Mouse (Mus musculus) Patski (cell line): ENCODE data around the gene Iqcc. TPM values are rescaled to one million over a fixed set of nuclear protein-coding genes. Genes with fewer than 3 reads are reported as not detected.

Experiments used
- ATAC-seq: fragments of 100-300 bp; one replicate; pipeline ENCODE4 v1.8.0; 2021
- CTCF ChIA-PET: fragments of 350-600 bp; sonication (Branson Sonifier 250); formaldehyde crosslinking; loops from one replicate; lab custom pipeline; 2022; ENCODE audit warnings: inconsistent platforms; lab: Charles Lee
- POLR2A ChIA-PET: fragments of 350-600 bp; sonication (Branson Sonifier 250); formaldehyde crosslinking; loops from one replicate; lab custom pipeline; 2022; ENCODE audit warnings: antibody characterized with exemption, inconsistent platforms; lab: Charles Lee
- DNase-seq: peaks from one replicate; pipeline ENCODE4 v3.0.0-alpha.2; 2011; ENCODE audit warnings: low read depth, low spot score
- H3K27me3 ChIP-seq: fragments of 371-371 bp; one replicate; pipeline ENCODE4 v1.5.1; 2021
- CTCF ChIP-seq: fragments of 100-300 bp; IDR thresholded peaks from one replicate; pipeline ENCODE4 v1.5.1; 2021
- in situ Hi-C: fragments of 300-500 bp; cut with MboI; formaldehyde crosslinking; loops from 3 replicates; pipeline ENCODE4 v1.11.1; 2018; ENCODE audit warnings: low pct_unique_long_range_greater_than_20kb, mixed read lengths
- polyA plus RNA-seq: library from polyadenylated mRNA; unstranded; gene quantifications from one replicate; pipeline ENCODE4 v1.2.3, GENCODE M21; 2021

Iqcc gene
- polyA plus RNA-seq, 1 experiment from 2014 or later = 13.3 TPM

DNA sequence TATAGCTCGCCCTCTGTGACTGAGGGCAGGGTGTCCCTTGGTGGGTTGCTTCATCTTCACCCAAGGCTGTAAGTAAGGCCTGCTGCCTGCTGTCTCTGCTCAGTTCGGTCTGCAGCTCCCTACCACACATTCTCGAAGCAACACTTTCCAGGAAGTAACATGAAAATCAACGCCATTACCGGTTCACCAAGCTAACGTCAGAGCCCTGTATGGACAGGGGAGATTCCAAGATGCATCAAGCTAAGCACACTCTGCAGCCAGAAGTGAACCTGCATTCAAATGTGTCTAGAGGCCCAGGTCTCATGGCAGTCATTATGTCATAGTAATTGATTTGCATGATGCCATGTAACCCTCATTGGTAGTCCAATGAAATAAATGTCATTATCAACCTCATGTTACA, 48.9 kb downstream of the Iqcc start:
- ChIA-PET CTCF (no interaction called here), POLR2A (no interaction called here)
- in situ Hi-C loops = no loop called here
- ATAC-seq (no peak), DNase-seq (no peak)
- TF ChIP-seq CTCF = no peak
- no peaks in the 10 kb centered on the region for H3K27me3 ChIP-seq

DNA sequence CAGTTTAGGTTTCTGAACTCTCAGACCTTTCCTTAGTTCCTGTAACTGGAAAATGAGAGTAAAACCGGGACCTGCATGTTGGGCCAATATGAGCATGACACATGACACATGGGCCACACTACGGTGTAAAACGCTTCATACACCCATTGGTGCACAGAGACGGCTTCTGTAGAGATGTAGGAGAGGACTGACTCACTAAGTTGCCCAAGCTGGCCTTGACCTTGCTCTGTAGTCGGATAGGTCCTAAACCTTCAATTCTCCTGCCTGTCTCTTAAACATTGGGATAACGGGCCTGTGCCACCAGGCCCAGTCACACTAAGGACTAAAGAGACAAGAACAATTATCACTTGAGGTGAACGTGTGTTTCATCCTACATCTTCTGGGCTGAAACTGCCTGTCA, 50.5 kb downstream of the Iqcc start:
- ATAC-seq = no peak
- TF ChIP-seq CTCF = no peak
- ChIA-PET POLR2A (no interaction called here), CTCF (no interaction called here)
- no peak for DNase-seq
- in situ Hi-C loops = no loop called here
- no peaks in the 10 kb centered on the region for H3K27me3 ChIP-seq

GRCm38 (mm10) chr4:129565139-129565538, 53.8 kb downstream of the Iqcc start:
- CTCF ChIA-PET = no interaction called here
- H3K27me3 ChIP-seq = no peaks in the 10 kb centered on the region
- POLR2A ChIA-PET = no interaction called here
- DNase-seq = no peak
- in situ Hi-C loops = no loop called here
- no peak for ATAC-seq
- no peak for TF ChIP-seq CTCF

Other genes starting within 250 kb of the Iqcc start
- 3.3 TPM for gene Zbtb8a, start 241.0 kb downstream of the Iqcc start, polyA plus RNA-seq
- gene Zbtb8b, start 178.2 kb downstream of the Iqcc start, polyA plus RNA-seq = 0.17 TPM
- 40.4 TPM for gene Bsdc1, start 157.5 kb downstream of the Iqcc start, polyA plus RNA-seq
- not detected for gene Tssk3, start 128.1 kb downstream of the Iqcc start, polyA plus RNA-seq
- not detected for gene Fam229a, start 127.9 kb downstream of the Iqcc start, polyA plus RNA-seq
- gene Marcksl1, start 105.5 kb downstream of the Iqcc start, polyA plus RNA-seq = 115 TPM
- 59.7 TPM for gene Hdac1, start 76.4 kb downstream of the Iqcc start, polyA plus RNA-seq
- 0.12 TPM for gene Lck, start 45.5 kb downstream of the Iqcc start, polyA plus RNA-seq
- not detected for gene Fam167b, start 40.5 kb downstream of the Iqcc start, polyA plus RNA-seq
- 139 TPM for gene Eif3i, start 18.5 kb downstream of the Iqcc start, polyA plus RNA-seq
- gene Tmem234, start 18.4 kb downstream of the Iqcc start, polyA plus RNA-seq = 79.8 TPM
- gene Dcdc2b, start 4.8 kb downstream of the Iqcc start, polyA plus RNA-seq = 0.47 TPM
- gene Ccdc28b, start 4.8 kb upstream of the Iqcc start, polyA plus RNA-seq = 18.1 TPM
- 51.2 TPM for gene Txlna, start 22.0 kb upstream of the Iqcc start, polyA plus RNA-seq
- gene Kpna6, start 53.7 kb upstream of the Iqcc start, polyA plus RNA-seq = 43.9 TPM
- 7.8 TPM for gene Tmem39b, start 77.7 kb upstream of the Iqcc start, polyA plus RNA-seq
- 95.2 TPM for gene Khdrbs1, start 123.2 kb upstream of the Iqcc start, polyA plus RNA-seq
- gene Ptp4a2, start 192.1 kb upstream of the Iqcc start, polyA plus RNA-seq = 92.4 TPM